Mouse (Mus musculus) monocyte, adult 2 months (primary cell): Measurements from ENCODE around the gene Ccdc78.
"Not testable (repeated sequence)": the region's sequence is repeated elsewhere in the genome, so short reads cannot be mapped to it uniquely, and the experiment has no call there.

Source experiments
- DNase-seq, 2 experiments: peaks; one replicate each; pipeline ENCODE4 v3.0.0; 2022; ENCODE audit warnings: low spot score in 2 of 2, low read depth in 1 of 2

The Ccdc78 gene

DNA sequence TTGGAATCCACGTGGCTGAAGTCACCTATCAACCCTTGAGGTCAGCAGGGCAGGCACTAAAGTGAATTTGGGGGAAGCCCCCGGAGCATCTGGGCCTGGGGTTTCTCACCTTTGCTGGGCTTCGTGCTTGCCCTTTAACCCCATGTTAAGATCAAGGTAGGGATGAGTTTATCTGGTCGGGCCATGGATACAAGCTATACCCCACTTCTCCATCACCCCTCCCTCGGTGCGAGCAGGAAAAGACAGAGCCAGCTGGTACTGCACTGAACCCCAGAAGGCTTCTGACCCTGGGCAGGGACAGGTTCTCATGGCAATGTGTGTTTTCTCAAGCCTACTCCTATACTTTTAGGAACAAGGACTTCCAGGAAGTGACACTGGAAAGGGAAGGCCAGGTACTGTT is 5.0 kb upstream of the Ccdc78 start:
- DNase-seq, result no peak

DNA sequence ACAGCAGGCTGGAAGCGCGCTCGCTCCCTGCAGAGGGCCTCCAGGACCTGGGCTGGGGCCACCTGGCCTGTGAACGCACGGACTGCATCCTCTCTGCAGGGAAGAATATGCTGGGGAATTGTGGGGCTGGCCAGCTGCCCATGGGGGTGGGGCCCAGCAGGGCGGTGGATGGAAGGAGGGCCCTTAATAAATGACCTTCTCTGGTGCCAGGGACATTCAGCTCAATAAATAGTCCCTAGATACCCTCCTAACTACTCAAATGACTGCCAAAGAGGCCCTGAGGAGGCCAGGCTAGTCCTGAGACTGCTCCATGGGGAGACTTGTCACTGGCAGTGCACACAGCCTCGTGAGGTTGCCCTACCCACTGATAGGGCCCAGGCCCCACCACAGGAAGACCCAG is 3.3 kb upstream of the Ccdc78 start:
- no peak for DNase-seq

- no peak for DNase-seq
Observed at GRCm38 (mm10) chr17:25783861-25784574, 2.4 kb upstream of the Ccdc78 start.

GRCm38 (mm10) chr17:25785281-25785745 is 1.1 kb upstream of the Ccdc78 start, which contains the start of gene Haghl:
Gene Haghl (minus strand): TSS chr17:25785673.
- DNase-seq, result peak; percentile 83 to 93

GRCm38 (mm10) chr17:25786781-25787504 is 563 bp downstream of the Ccdc78 start:
- DNase-seq, result no peak

- DNase-seq, result no peak
Observed at GRCm38 (mm10) chr17:25791320-25791842, 5.0 kb downstream of the Ccdc78 start.

DNA sequence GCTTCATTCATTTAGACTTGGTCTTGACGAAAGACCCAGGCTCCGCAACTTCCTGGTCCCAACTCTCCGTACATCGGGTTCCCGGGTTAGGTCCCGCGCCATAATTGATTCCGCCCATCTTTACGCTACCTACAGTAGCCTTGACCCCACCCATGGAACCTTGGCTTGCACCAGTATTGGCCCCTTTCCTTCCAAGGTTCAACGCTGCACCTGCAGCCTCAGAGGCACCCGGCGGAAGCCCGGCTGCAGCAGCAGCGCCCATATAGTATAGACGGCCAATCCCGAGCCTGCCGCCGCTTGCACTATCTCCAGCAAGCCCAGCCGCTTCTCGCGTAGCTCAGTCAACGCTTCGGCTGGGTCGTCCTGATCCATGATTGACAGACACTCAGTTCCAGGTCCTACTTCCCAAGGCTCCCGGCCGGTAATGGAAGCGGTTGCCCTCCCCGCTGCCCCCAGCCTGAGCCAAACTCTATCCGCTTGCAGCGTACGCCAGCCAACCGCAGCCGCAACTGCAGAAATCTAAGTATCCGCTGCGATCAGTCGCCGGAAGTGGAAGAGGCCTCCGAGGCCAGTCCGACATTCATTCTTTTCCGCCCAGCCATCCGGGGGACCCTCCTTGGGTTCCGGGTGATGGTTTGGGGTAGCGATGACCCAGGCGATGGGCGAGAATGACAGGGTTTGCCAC is 5.6 kb downstream of the Ccdc78 start:
- DNase-seq, result peak; percentile 49 to 75

DNA sequence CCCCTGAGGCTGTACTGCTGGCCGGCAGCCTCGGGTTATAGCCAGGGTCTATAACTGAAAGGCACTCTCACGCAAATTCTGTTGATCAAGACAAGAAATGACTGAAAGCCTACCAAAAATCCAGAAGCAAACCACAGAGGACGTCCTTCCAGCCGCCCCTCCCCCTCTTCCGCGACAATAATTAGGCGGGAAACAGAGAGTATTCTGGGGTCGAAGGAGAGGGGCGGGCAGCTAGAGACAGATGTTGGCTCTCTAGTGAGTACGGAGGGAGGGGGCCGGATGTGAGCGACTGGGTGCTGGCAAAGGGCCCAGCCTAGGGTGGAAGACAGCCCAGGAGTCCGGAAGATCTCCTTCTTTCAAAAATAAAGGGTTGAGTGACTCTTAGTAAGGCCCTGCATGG is 6.2 kb downstream of the Ccdc78 start, which contains the start of gene Fam173a:
TSS of gene Fam173a (minus strand) at position 287 of the 400 bp plus-strand sequence.
- no peak for DNase-seq

- no peak for DNase-seq
Observed at GRCm38 (mm10) chr17:25794197-25794596, 7.8 kb downstream of the Ccdc78 start.

GRCm38 (mm10) chr17:25794998-25795397 is 8.6 kb downstream of the Ccdc78 start:
- DNase-seq, result no peak

- no peak for DNase-seq
Observed at GRCm38 (mm10) chr17:25795609-25796092, 9.3 kb downstream of the Ccdc78 start, which contains the start of gene AC134908.4. Gene AC134908.4 (minus strand): TSS chr17:25795659.

- no peak for DNase-seq
Observed at GRCm38 (mm10) chr17:25796211-25796771, 9.9 kb downstream of the Ccdc78 start.

GRCm38 (mm10) chr17:25796951-25797369 is 10.6 kb downstream of the Ccdc78 start, which contains the start of gene Metrn:
Gene Metrn (minus strand): TSS chr17:25797136.
- peak; percentile 55 to 65 for DNase-seq

DNA sequence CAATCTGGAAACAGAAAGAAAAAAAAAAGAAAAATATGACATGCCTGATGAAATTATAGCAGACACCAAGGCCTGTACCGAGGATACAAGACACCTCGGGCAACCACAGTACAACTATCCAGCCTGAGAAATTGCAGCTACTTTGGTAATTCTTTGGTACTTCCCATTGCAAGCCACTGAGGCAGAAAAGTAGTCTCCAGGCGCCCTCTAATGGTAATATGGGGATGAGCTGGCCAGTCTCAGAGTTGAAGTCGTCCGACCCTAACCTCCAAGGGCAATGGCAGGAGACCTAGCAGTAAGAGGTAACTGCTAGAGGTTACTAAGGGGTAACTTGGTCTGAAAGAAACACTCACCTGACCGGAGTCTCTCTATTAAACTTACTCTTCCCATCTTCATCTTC is 14.6 kb downstream of the Ccdc78 start:
- peak in 1 of 2 experiments; percentile 41 for DNase-seq

GRCm38 (mm10) chr17:25802825-25803517 is 16.6 kb downstream of the Ccdc78 start:
- DNase-seq, result no peak

GRCm38 (mm10) chr17:25806507-25806906 is 20.1 kb downstream of the Ccdc78 start:
- DNase-seq, result no peak

DNA sequence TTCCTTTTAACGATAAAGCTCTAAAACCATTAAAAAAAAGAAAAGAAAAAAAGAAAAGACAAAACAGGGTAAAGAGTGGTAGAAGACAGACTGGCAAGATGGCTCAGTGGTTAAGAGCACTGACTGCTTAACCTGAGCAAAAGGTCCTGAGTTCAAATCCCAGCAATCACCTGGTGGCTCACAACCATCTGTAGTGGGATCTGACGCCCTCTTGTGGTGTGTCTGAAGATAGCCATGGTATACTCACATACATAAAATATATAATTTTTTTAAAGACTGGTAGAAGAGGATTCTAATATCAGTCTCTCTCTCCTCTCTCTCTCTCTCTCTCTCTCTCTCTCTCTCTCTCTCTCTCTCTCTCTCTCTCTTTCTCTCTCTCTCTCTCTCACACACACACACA is 21.1 kb downstream of the Ccdc78 start:
- not testable (repeated sequence) for DNase-seq

GRCm38 (mm10) chr17:25808028-25808427 is 21.6 kb downstream of the Ccdc78 start:
- no peak for DNase-seq

DNA sequence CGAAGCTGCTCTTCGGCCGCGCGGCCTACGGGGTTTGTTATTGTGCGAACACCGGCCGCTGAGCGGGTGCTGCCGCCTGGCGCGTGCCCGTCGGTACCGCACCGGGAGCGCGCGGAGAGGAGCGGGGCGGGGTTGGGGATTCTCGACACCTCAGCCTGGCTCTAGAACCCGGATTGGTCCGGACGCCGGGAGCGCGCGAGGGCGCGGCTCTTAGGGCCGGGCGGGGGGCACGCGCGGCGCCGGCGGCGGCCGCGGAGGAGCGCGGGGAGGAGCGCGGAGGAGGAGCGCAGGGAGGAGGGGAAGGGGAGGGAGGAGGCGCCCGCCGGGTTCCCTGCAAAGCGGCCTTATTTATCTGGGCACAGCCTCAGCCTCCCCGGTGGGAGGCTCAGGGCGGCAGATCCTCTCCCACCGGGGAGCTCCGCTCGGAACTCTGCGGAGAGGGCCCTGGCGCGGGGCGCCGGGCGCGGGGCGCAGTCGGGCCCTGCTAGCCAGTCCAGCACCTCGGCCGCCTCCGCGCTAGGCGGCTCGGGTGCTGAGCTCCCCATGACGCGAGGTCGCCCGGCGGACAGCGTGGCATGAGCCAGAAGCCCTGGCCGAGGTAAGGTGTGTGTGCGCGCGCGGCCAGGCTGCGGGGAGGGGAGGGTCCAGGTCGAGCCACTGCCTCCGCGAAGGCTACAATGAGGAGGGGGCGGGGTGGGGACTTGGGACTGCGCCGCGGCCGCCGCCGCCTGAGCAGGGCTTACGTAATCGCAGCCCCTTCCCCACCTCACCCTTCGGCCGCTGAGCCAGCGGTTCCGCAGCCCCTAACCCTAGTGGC is 22.6 kb downstream of the Ccdc78 start, which contains the start of gene Fbxl16:
TSS of gene Fbxl16 (plus strand) at position 297 of the 817 bp plus-strand sequence.
- no peak for DNase-seq
